Mouse (Mus musculus): ENCODE results near the gene Hoxa9.

Gene Hoxa9

GRCm38 (mm10) chr6:52175864-52176263 lies 55.0 kb downstream of the Hoxa9 start:
- in situ Hi-C loops (cut with MboI; ENCODE audit: unreplicated experiment in 2 of 2) = no loop called here

- in situ Hi-C loops (cut with MboI; ENCODE audit: unreplicated experiment in 2 of 2) = no loop called here
Measured at GRCm38 (mm10) chr6:52174968-52175751, 55.7 kb downstream of the Hoxa9 start.

DNA sequence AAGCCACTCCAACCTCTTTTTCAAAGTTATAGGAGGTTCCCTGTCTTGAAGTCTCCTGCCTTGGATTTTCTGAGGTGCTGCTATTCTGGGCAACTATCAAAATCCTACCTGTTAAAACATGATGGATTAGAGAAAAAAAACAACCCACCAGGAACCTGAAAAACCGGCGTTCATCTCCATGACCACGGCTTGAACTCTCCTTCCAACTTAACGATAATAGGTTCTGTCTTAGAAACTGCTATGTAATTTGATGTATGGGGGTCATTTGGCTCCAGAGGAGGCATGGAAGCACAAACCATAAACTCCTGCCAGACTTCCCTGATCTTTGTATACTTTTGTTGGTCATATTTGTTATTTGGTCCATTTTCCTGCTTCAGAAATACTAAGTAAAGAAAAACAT lies 57.2 kb downstream of the Hoxa9 start:
- in situ Hi-C loops (cut with MboI; ENCODE audit: unreplicated experiment in 2 of 2) = no loop called here
